Mouse (Mus musculus) skeletal muscle tissue, postnatal 0 days (tissue): ENCODE data around the gene Ipcef1. TPM values are rescaled to one million over a fixed set of nuclear protein-coding genes. Genes with fewer than 3 reads are reported as not detected.

Experiments used
- polyA plus RNA-seq: library from polyadenylated mRNA; unstranded; fragments of >200 nt; fragmentation: Nextera tagmentation; extraction: Ambion mirVana; gene quantifications from 2 replicates; pipeline ENCODE4 v1.2.1, GENCODE M21; 2015

Ipcef1 gene
- 0.04 TPM in 1 of 2 replicates, not detected in the other for polyA plus RNA-seq

DNA sequence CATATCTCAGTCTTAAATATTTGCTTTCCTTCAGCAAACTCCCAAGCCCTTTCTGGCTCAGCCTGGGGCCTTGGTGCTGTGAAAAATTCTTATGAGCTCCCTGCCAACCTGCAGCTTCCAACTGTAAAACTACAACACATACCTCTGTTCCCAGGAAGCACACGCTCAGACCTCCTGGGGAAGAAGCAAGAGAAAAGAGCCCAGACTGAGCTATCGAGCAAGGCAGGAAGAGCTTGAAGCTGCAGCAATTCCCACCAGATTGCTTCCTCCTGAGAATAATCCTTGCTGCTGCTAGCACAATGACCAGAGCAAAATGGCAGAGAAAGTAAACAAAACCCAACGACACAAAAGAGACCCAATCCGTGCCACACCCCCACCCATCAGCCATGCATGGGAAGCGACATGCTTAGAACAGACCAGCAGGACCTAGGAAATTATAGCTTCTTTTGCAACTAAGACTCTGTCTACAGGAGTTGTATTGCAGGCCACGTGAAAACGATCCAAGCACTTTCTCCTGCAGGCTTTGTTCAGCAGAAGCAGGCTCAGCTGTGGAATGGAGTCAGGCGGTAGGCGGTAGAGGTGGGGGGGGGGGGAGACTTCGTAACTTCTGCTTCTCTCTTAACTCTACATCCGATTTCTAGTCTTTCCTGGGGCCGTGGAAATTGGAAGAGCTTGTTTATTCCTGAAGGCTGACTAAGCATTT lies at the start of gene Ipcef1:
Ipcef1 (minus strand) TSS at position 164 of the 703 bp plus-strand sequence.

Other genes with a start within 250 kb of the Ipcef1 start
- gene Cnksr3, start 159.8 kb upstream of the Ipcef1 start, polyA plus RNA-seq, result 8.4 and 9.5 TPM in 2 replicates